Mouse (Mus musculus) lung, postnatal 0 days (tissue): ENCODE measurements around the gene Gm20388.

Source experiments
- CTCF ChIP-seq: IDR thresholded peaks from 2 replicates; pipeline ENCODE4 v1.5.1; 2016; ENCODE audit warnings: antibody characterized with exemption, mild to moderate bottlenecking
- EP300 ChIP-seq: IDR thresholded peaks from 2 replicates; pipeline ENCODE4 v1.6.1; 2016; ENCODE audit warnings: antibody characterized with exemption, mild to moderate bottlenecking, control low read depth

DNA sequence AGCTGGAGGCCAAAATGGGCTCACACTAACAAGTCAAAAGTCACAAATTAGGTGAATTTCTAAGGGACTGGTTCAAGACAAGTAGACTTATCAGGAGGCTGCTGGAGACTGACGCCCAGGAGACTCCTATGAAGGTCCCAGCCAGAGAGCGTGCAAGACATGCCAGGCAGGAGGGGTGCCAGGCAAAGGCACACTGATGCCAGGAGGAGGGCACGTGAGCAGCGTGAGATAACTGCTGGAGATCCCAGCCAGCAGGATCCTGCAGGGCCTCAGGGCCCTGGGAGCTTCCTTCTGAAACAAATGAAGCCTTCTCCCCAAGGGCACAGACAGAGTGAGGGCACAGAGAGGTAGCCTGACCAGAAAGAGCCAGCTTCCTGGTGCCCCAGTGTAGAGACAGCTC lies 2897.3 kb downstream of the Gm20388 start:
- TF ChIP-seq CTCF: no peak
- no peak for TF ChIP-seq EP300
